In the genomic region with DNA sequence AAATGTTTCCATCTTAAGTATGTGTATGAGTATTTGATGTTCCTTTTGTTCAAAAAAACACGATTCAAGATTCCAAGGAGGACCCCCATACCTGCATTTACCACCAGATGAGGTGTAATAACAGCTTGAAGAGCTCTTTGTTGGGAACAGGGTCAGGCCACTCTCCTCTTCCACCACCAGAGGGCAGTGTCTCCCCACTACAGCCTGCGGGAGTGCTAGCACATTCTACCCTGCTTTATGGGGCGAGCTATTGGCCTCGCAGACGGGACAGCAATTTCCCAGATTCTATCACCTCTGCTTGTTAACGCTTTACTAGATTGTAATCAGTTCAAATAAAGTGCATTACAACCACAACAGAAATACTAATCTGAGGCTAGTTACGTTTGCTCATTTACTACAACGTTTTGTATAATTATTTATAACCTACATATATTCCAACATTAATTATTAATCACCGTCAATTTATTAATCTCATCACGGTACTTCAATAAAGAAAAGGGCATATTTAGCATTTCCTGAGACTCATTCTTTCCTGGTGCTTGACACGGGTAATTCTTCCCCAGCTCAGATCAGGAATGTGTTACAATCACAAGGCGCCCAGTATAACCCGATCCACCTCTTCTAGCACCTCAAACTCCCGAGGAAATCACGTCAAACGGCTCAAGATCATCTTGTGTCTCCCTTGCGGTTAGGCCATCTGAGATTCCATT, we compare ENCODE assay signal across 9 mouse cellular contexts. TPM values are rescaled to one million over a fixed set of nuclear protein-coding genes. Genes with fewer than 3 reads are reported as not detected.
DNase-seq lines count a peak whose midpoint lies in the region; ATAC-seq and TF ChIP-seq lines count a peak whose summit lies in the region.
"Had no signal": no experiment of that assay in that cellular context is flagged by ENCODE, and none has a peak within 500 bp of the region (broad histone marks: within the 10 kb centered on the region; RNA-seq: fewer than 3 reads in every experiment).

No protein-coding gene starts in this region.

- no peak overlapping the region for H3K27ac ChIP-seq in ES-E14 (ENCODE audit: insufficient read depth, low read depth, low read length, poor library complexity, severe bottlenecking)
- H3K27ac ChIP-seq in forebrain, embryonic 12.5 days = no peak overlapping the region
- peak overlapping the region; percentile 50 for H3K27ac ChIP-seq in hindbrain, embryonic 12.5 days
- H3K27ac ChIP-seq: heart, embryonic 15.5 days had no signal

- in situ Hi-C loops in ES-E14 (cut with MboI; ENCODE audit: low sequenced_read_pairs in 2 of 2, unreplicated experiment in 2 of 2) = loop anchor here in 1 of 2 experiments (25.0 kb wide), 1 partner anchor 602 kb away; no protein-coding TSS in a partner anchor

- WGBS in forebrain, embryonic 12.5 days = 55% methylated on average over 17 of the region's 17 CpGs
- 54% methylated on average over 17 of the region's 17 CpGs for WGBS in hindbrain, embryonic 12.5 days

- ATAC-seq in forebrain, embryonic 12.5 days (ENCODE audit: low FRiP score) = peak; percentile 76; the same call in 1 of the 2 replicates
- peak; percentile 81 for ATAC-seq in hindbrain, embryonic 12.5 days (ENCODE audit: low FRiP score)
- ATAC-seq in megakaryocyte progenitor cell, adult 5-6 weeks (replicated peaks; ENCODE audit: poor library complexity) = peak; percentile 91

- DNase-seq in ES-E14 (ENCODE audit: low read depth, low spot score) = peak; percentile 69
- peak; percentile 64 for DNase-seq in c-Kit-positive CD71-negative TER-119-negative erythroid progenitor cells, embryonic 14.5 days (ENCODE audit: low read depth)
- DNase-seq in layer of hippocampus, postnatal 14 days (ENCODE audit: low spot score in 2 of 2) = peak; percentile 80 to 86
- peak; percentile 79 to 89 for DNase-seq in right cerebral cortex, adult 2 months (ENCODE audit: low spot score in 2 of 2)
- DNase-seq in urinary bladder, postnatal 10 days (ENCODE audit: low spot score) = peak; percentile 48

- no peak overlapping the region for H3K4me2 ChIP-seq in forebrain, embryonic 12.5 days
- no peak overlapping the region for H3K4me2 ChIP-seq in hindbrain, embryonic 12.5 days (replicated peaks)
- H3K4me2 ChIP-seq: heart, embryonic 15.5 days had no signal

- peaks cover 0 to 3% of the 10 kb centered on the region in 2 experiments; a peak in 1 of 4 replicates for H3K4me1 ChIP-seq in ES-E14 (ENCODE audit: control insufficient read depth in 2 of 2, insufficient read depth in 2 of 2, low read length in 2 of 2, poor library complexity in 1 of 2)
- no peaks in the 10 kb centered on the region for H3K4me1 ChIP-seq in forebrain, embryonic 12.5 days
- no peaks in the 10 kb centered on the region for H3K4me1 ChIP-seq in hindbrain, embryonic 12.5 days
- H3K4me1 ChIP-seq: heart, embryonic 15.5 days had no signal

- no peak overlapping the region for H3K4me3 ChIP-seq in ES-E14 (ENCODE audit: insufficient read depth in 1 of 2, low read depth in 1 of 2, low read length in 2 of 2, poor library complexity in 1 of 2, severe bottlenecking in 1 of 2)
- no peak overlapping the region for H3K4me3 ChIP-seq in forebrain, embryonic 12.5 days (replicated peaks)
- no peak overlapping the region for H3K4me3 ChIP-seq in hindbrain, embryonic 12.5 days
- H3K4me3 ChIP-seq: heart, embryonic 15.5 days had no signal

- no peaks in the 10 kb centered on the region for H3K36me3 ChIP-seq in ES-E14 (ENCODE audit: control insufficient read depth, insufficient read depth, low read length, poor library complexity, severe bottlenecking)
- H3K36me3 ChIP-seq in forebrain, embryonic 12.5 days (replicated peaks) = peaks cover 11% of the 10 kb centered on the region; the same call in 1 of the 2 replicates
- peaks cover 33% of the 10 kb centered on the region for H3K36me3 ChIP-seq in hindbrain, embryonic 12.5 days
- H3K36me3 ChIP-seq: heart, embryonic 15.5 days had no signal

- H3K9ac ChIP-seq in ES-E14 (ENCODE audit: insufficient read depth, low read depth, low read length, poor library complexity, severe bottlenecking) = no peak overlapping the region
- no peak overlapping the region for H3K9ac ChIP-seq in forebrain, embryonic 12.5 days
- H3K9ac ChIP-seq in hindbrain, embryonic 12.5 days = no peak overlapping the region
- H3K9ac ChIP-seq: heart, embryonic 15.5 days had no signal

- H3K9me3 ChIP-seq in ES-E14 (ENCODE audit: control insufficient read depth, insufficient read depth, low read depth, low read length) = no peaks in the 10 kb centered on the region
- H3K9me3 ChIP-seq in forebrain, embryonic 12.5 days = no peaks in the 10 kb centered on the region
- H3K9me3 ChIP-seq in hindbrain, embryonic 12.5 days (replicated peaks) = no peaks in the 10 kb centered on the region
- H3K9me3 ChIP-seq: heart, embryonic 15.5 days had no signal

- H3K27me3 ChIP-seq in forebrain, embryonic 12.5 days = no peaks in the 10 kb centered on the region
- H3K27me3 ChIP-seq in hindbrain, embryonic 12.5 days = no peaks in the 10 kb centered on the region
- H3K27me3 ChIP-seq: heart, embryonic 15.5 days had no signal

TF ChIP-seq in ES-E14, 5 proteins besides CTCF, POLR2A, EP300 and RAD21:
- TF ChIP-seq ZC3H11A (IDR thresholded peaks at IDR 0.05; ENCODE audit: borderline replicate concordance, low read depth, low read length) (peak; percentile 91), ZNF384 (IDR thresholded peaks at IDR 0.05; ENCODE audit: low read depth, low read length) (no peak), CHD2 (IDR thresholded peaks at IDR 0.05; ENCODE audit: low read depth, low read length) (no peak), MAFK (IDR thresholded peaks at IDR 0.05; ENCODE audit: insufficient read depth, low read depth, low read length) (no peak), HCFC1 (IDR thresholded peaks at IDR 0.05; ENCODE audit: borderline replicate concordance, insufficient read depth, low read length) (no peak)

RNA-seq across cellular contexts. Expression of a gene that starts 56.1 kb away (rescaled TPM):
- total RNA-seq in ES-E14 (2012; rRNA removed) = 58.0 and 82.7 TPM in 2 replicates
- polyA plus RNA-seq in forebrain, embryonic 12.5 days (2016; fragmentation: Nextera tagmentation; extraction: Ambion mirVana) = 47.9 and 48.6 TPM in 2 replicates
- 40.4 and 44.2 TPM in 2 replicates for polyA plus RNA-seq in hindbrain, embryonic 12.5 days (2016; fragmentation: Nextera tagmentation; extraction: Ambion mirVana)
- 10 to 100 TPM; 33.0 to 36.4 TPM for total RNA-seq in layer of hippocampus, postnatal 14 days (2021)
- total RNA-seq in megakaryocyte progenitor cell, adult 5-6 weeks (2015) = 41.7 and 48.3 TPM in 2 replicates
- total RNA-seq in megakaryocyte progenitor cell, adult 5-6 weeks (2017) = 44.6 and 60.9 TPM in 2 replicates
